Mouse (Mus musculus) heart, postnatal 10 days (tissue): ENCODE data around the gene Cox6a1. TPM values are rescaled to one million over a fixed set of nuclear protein-coding genes. Genes with fewer than 3 reads are reported as not detected.
A peak's percentile ranks its signal among the peaks of the same experiment; 100 is the strongest.
"Not testable (repeated sequence)": the region's sequence is repeated elsewhere in the genome, so short reads cannot be mapped to it uniquely, and the experiment has no call there.

Experiments
- DNase-seq, 2 experiments: peaks; one replicate each; pipeline ENCODE4 v3.0.0; 2021
- intact Hi-C: fragments of 180-260 bp; cut with DNase I; formaldehyde crosslinking; loops from one replicate; pipeline ENCODE4 v1.15.1; 2025
- total RNA-seq, 2 experiments: library from RNA; stranded (reverse); gene quantifications; 2 replicates each; pipeline ENCODE4 v1.2.3; 2021

Cox6a1 gene
- total RNA-seq, 2 experiments from 2014 or later: 464 to 577 TPM

- no peak for DNase-seq
- intact Hi-C loops: no loop called here
Measured at GRCm38 (mm10) chr5:115312816-115313667, 35.7 kb downstream of the Cox6a1 start.

GRCm38 (mm10) chr5:115312354-115312753, 36.4 kb downstream of the Cox6a1 start:
- intact Hi-C loops: no loop called here
- no peak for DNase-seq

- DNase-seq, intact Hi-C loops: not testable (repeated sequence)
Measured at GRCm38 (mm10) chr5:115302190-115302589, 46.6 kb downstream of the Cox6a1 start.

GRCm38 (mm10) chr5:115301615-115302014, 47.2 kb downstream of the Cox6a1 start:
- intact Hi-C loops: loop anchor here (2.0 kb wide), 4 partner anchors 17 to 47 kb away; partner anchors contain the start of genes Coq5, Cox6a1, Gatc and Triap1
- peak in 1 of 2 experiments; percentile 13 for DNase-seq

- DNase-seq: peak; percentile 100
- intact Hi-C loops: loop anchor here (1.0 to 2.0 kb wide), 5 partner anchors 18 to 48 kb away; partner anchors contain the start of genes Coq5, Cox6a1, Gatc and Srsf9
Measured at GRCm38 (mm10) chr5:115300792-115301614, 47.8 kb downstream of the Cox6a1 start, which contains the start of gene Dynll1. Gene Dynll1 (minus strand): TSS chr5:115300999.

- intact Hi-C loops: loop anchor here (1.0 to 2.0 kb wide), 5 partner anchors 19 to 49 kb away; partner anchors contain the start of genes Coq5, Cox6a1, Gatc and Srsf9
Measured at GRCm38 (mm10) chr5:115300035-115300744, 48.6 kb downstream of the Cox6a1 start.

GRCm38 (mm10) chr5:115296347-115296746, 52.4 kb downstream of the Cox6a1 start:
- intact Hi-C loops: no loop called here
- DNase-seq: no peak

More at GRCm38 (mm10) chr5:115300035-115300744, 48.6 kb downstream of the Cox6a1 start:
- peak; percentile 76 for DNase-seq

Other genes with a start within 250 kb of the Cox6a1 start
- 100 to 1,000 TPM; 198 to 202 TPM for gene Acads, start 229.6 kb downstream of the Cox6a1 start, total RNA-seq
- 10 to 100 TPM; 23.8 TPM for gene Unc119b, start 214.0 kb downstream of the Cox6a1 start, total RNA-seq
- 10 to 100 TPM; 72.9 to 85.0 TPM for gene Mlec, start 190.8 kb downstream of the Cox6a1 start, total RNA-seq
- 1 to 10 TPM; 6.4 to 6.6 TPM for gene Cabp1, start 154.6 kb downstream of the Cox6a1 start, total RNA-seq
- gene Pop5, start 113.1 kb downstream of the Cox6a1 start, total RNA-seq: 10 to 100 TPM; 28.9 to 30.8 TPM
- gene Rnf10, start 76.1 kb downstream of the Cox6a1 start, total RNA-seq: 100 to 1,000 TPM; 296 to 317 TPM
- 100 to 1,000 TPM; 131 to 134 TPM for gene Coq5, start 69.3 kb downstream of the Cox6a1 start, total RNA-seq
- gene Dynll1, start 48.0 kb downstream of the Cox6a1 start, total RNA-seq: 100 to 1,000 TPM; 183 to 245 TPM
- 10 to 100 TPM; 35.5 to 39.1 TPM for gene Srsf9, start 21.8 kb downstream of the Cox6a1 start, total RNA-seq
- 10 to 100 TPM; 16.7 to 18.2 TPM for gene Gatc, start 7.8 kb downstream of the Cox6a1 start, total RNA-seq
- 10 to 100 TPM; 23.2 to 24.3 TPM for gene Triap1, start 7.8 kb downstream of the Cox6a1 start, total RNA-seq
- 1 to 10 TPM; 3.1 to 4.3 TPM for gene Msi1, start 80.6 kb upstream of the Cox6a1 start, total RNA-seq
- not detected for gene Pla2g1b, start 117.3 kb upstream of the Cox6a1 start, total RNA-seq
- 10 to 100 TPM; 14.3 to 20.2 TPM for gene Sirt4, start 135.7 kb upstream of the Cox6a1 start, total RNA-seq
- 10 to 100 TPM; 58.9 to 64.7 TPM for gene Pxn, start 157.7 kb upstream of the Cox6a1 start, total RNA-seq
- gene Rplp0, start 210.5 kb upstream of the Cox6a1 start, total RNA-seq: 100 to 1,000 TPM; 788 to 793 TPM
- gene Gcn1l1, start 216.3 kb upstream of the Cox6a1 start, total RNA-seq: 10 to 100 TPM; 47.2 to 51.7 TPM